Mouse (Mus musculus) forebrain, postnatal 0 days (tissue): Measurements from ENCODE around the gene Rapgef2. TPM values are rescaled to one million over a fixed set of nuclear protein-coding genes. Genes with fewer than 3 reads are reported as not detected.
A peak's percentile ranks its signal among the peaks of the same experiment; 100 is the strongest.

Source experiments
- ATAC-seq: fragments of 200-750 bp; cut with Nextera tagmentation; 2 replicates; pipeline ENCODE4 v1.8.0; 2017; ENCODE audit warnings: mild to moderate bottlenecking, moderate library complexity
- DNase-seq: peaks from one replicate; pipeline ENCODE4 v3.0.0-alpha.2; 2015
- H3K27ac ChIP-seq: fragments of 300-500 bp; sonication (generic); 2 replicates; pipeline ENCODE4 v1.5.1; 2014; ENCODE audit warnings: low read depth, mild to moderate bottlenecking, antibody characterized with exemption, low read length, moderate library complexity, mixed read lengths
- H3K27me3 ChIP-seq: fragments of 300-500 bp; sonication (generic); 2 replicates; pipeline ENCODE4 v1.6.1; 2014; ENCODE audit warnings: mild to moderate bottlenecking, low read length, mixed read lengths; ENCODE audit not compliant: insufficient read depth
- H3K36me3 ChIP-seq: fragments of 300-500 bp; sonication (generic); 2 replicates; pipeline ENCODE4 v1.6.1; 2014; ENCODE audit warnings: mild to moderate bottlenecking, moderate library complexity; ENCODE audit not compliant: insufficient read depth
- H3K4me1 ChIP-seq: fragments of 300-500 bp; sonication (generic); 2 replicates; pipeline ENCODE4 v1.6.1; 2014; ENCODE audit warnings: antibody characterized with exemption; ENCODE audit not compliant: insufficient read depth
- H3K4me2 ChIP-seq: fragments of 300-500 bp; sonication (generic); 2 replicates; pipeline ENCODE4 v1.6.1; 2014; ENCODE audit warnings: low read depth, mild to moderate bottlenecking, moderate library complexity
- H3K4me3 ChIP-seq: fragments of 300-500 bp; sonication (generic); 2 replicates; pipeline ENCODE4 v1.5.1; 2014; ENCODE audit warnings: low read depth, low read length, mixed read lengths
- H3K9ac ChIP-seq: fragments of 300-500 bp; sonication (generic); 2 replicates; pipeline ENCODE4 v1.6.1; 2014; ENCODE audit warnings: mild to moderate bottlenecking
- H3K9me3 ChIP-seq: fragments of 300-500 bp; sonication (generic); 2 replicates; pipeline ENCODE4 v1.6.1; 2016; ENCODE audit warnings: low read length
- CTCF ChIP-seq: sonication (generic); IDR thresholded peaks from 2 replicates; pipeline ENCODE4 v1.5.1; 2016; ENCODE audit warnings: antibody characterized with exemption, control low read depth, low read depth
- WGBS: fragments of 180-500 bp; shearing (Covaris S2); extraction: QIAGEN DNeasy Blood & Tissue Kit; methylation state at CpG from one replicate; pipeline ENCODE4 v1.1.7; 2014; 5-methylcytosine and 5-hydroxymethylcytosine counted together
- polyA plus RNA-seq: library from polyadenylated mRNA; unstranded; fragments of >200 nt; fragmentation: Nextera tagmentation; extraction: Ambion mirVana; gene quantifications from 2 replicates; pipeline ENCODE4 v1.2.1, GENCODE M21; 2015
- total RNA-seq: library from RNA; depleted of rRNA; stranded (reverse); fragments of >200 nt; gene quantifications from 2 replicates; pipeline ENCODE4 v1.2.3, GENCODE M21; 2014; rRNA removed

Gene Rapgef2
- total and polyA plus RNA-seq, 2 experiments from 2014 or later: 8.9 to 61.5 TPM

DNA sequence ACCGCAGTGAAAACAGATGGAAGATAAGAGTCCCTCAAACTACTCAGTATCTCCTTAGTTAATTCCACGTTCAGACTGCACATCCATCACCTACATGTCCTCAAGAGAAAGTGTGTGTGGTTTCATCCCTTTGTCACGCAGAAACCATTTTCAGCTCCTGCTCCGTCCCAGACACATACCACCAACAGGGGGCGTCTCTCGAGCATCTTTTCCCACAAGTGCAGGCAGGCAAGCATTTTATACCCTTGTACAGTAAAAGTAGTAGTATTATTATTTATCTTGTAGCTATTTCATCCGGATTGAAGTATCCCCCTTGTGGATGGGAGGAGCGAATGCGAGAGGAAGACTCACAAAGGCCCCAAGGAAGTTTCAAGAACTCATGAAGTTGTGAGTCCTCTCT, 269.5 kb downstream of the Rapgef2 start:
- WGBS: 89% methylated on average over 9 of the region's 9 CpGs
- DNase-seq (no peak), ATAC-seq (no peak)

DNA sequence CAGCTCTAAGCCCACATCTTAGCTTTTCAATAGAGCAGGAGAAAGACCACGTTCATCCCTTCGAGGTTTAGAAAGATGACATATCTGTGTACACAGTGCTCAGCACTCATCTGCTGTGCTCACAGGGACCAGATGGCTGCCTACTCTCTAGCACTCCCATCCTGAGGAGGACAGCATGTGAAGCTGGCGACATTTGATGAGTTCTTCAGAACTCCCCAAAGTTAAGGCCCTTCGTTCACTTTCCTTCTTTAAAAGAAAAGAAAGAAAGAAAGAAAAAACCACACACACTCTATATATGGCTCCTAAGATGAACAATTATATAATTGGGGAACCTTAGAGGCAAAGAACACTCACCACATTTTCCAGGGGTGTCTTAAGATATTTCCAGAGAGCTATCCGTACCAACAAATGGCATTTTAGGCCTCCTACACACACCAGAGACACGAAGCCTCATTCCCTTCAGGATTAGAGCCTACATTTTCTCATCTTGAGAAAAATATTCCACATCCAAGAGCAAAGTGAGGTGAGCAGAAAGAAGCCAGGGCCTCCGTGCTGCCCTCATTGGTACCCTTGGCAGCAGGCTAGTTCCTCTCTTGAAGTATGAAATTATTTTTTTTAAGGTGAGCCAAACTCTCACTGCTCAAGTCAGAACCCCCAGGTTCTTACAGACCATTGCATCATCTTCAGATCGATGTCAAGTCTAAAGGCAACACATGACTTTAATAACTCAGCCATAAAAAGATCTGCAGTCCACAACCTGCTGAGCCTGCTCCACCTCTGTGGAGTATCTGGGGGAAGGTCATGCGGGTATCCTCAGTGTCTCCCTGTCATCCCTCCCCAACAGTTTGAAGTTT, 270.5 kb downstream of the Rapgef2 start:
- no peak for TF ChIP-seq CTCF
- Histone ChIP-seq H3K36me3 (no peaks in the 10 kb centered on the region), H3K27me3 (no peaks in the 10 kb centered on the region), H3K4me2 (no peak overlapping the region), H3K9me3 (no peaks in the 10 kb centered on the region), H3K27ac (no peak overlapping the region; the same call in 1 of the 2 replicates), H3K9ac (no peak overlapping the region), H3K4me3 (no peak overlapping the region), H3K4me1 (no peaks in the 10 kb centered on the region)
- 78% methylated on average over 9 of the region's 9 CpGs for WGBS
- peak; percentile 31 for DNase-seq
- peak; percentile 96 for ATAC-seq

More for the DNA sequence above, 269.5 kb downstream of the Rapgef2 start:
- Histone ChIP-seq H3K36me3 (no peaks in the 10 kb centered on the region), H3K4me1 (no peaks in the 10 kb centered on the region), H3K4me3 (no peak overlapping the region), H3K27ac (no peak overlapping the region), H3K9me3 (no peaks in the 10 kb centered on the region), H3K27me3 (no peaks in the 10 kb centered on the region), H3K9ac (no peak overlapping the region), H3K4me2 (no peak overlapping the region)
- no peak for TF ChIP-seq CTCF

Other genes with a start within 250 kb of the Rapgef2 start
- not detected in 2 replicates for gene Gm17359, start 50.1 kb upstream of the Rapgef2 start, total RNA-seq
- not detected in 2 replicates for gene Gm17359, start 50.1 kb upstream of the Rapgef2 start, polyA plus RNA-seq